Mouse (Mus musculus) kidney, embryonic 14.5 days (tissue): Measurements from ENCODE around the gene Kirrel2. TPM values are rescaled to one million over a fixed set of nuclear protein-coding genes. Genes with fewer than 3 reads are reported as not detected.

Source experiments
- ATAC-seq: fragments of 200-750 bp; cut with Nextera tagmentation; 2 replicates; pipeline ENCODE4 v1.8.0; 2017; ENCODE audit warnings: moderate number of reproducible peaks, mild to moderate bottlenecking, moderate TSS enrichment, moderate library complexity; ENCODE audit not compliant: low FRiP score, low TSS enrichment
- H3K27ac ChIP-seq: fragments of 300-500 bp; sonication (generic); 2 replicates; pipeline ENCODE4 v1.5.1; 2014; ENCODE audit warnings: low read depth, mild to moderate bottlenecking, low read length, moderate library complexity, mixed read lengths
- H3K27me3 ChIP-seq: fragments of 300-500 bp; sonication (generic); 2 replicates; pipeline ENCODE4 v1.6.1; 2014; ENCODE audit warnings: mild to moderate bottlenecking, low read length; ENCODE audit not compliant: control insufficient read depth, insufficient read depth
- H3K36me3 ChIP-seq: fragments of 300-500 bp; sonication (generic); 2 replicates; pipeline ENCODE4 v1.6.1; 2014; ENCODE audit warnings: low read length, mixed read lengths; ENCODE audit not compliant: control insufficient read depth, insufficient read depth
- H3K4me1 ChIP-seq: fragments of 300-500 bp; sonication (generic); 2 replicates; pipeline ENCODE4 v1.6.1; 2014; ENCODE audit warnings: low read length, mixed read lengths; ENCODE audit not compliant: control insufficient read depth, insufficient read depth
- H3K4me2 ChIP-seq: fragments of 300-500 bp; sonication (generic); replicated peaks from 2 replicates; pipeline ENCODE4 v1.6.1; 2014; ENCODE audit warnings: low read depth, mild to moderate bottlenecking, low read length
- H3K4me3 ChIP-seq: fragments of 300-500 bp; sonication (generic); 2 replicates; pipeline ENCODE4 v1.5.1; 2014; ENCODE audit warnings: mild to moderate bottlenecking, low read length
- H3K9ac ChIP-seq: fragments of 300-500 bp; sonication (generic); 2 replicates; pipeline ENCODE4 v1.6.1; 2014; ENCODE audit warnings: low read depth, mild to moderate bottlenecking, low read length, moderate library complexity
- H3K9me3 ChIP-seq: fragments of 300-500 bp; sonication (generic); 2 replicates; pipeline ENCODE4 v1.6.1; 2016; ENCODE audit warnings: low read length; ENCODE audit not compliant: control insufficient read depth
- whole genome bisulfite sequencing: fragments of 180-500 bp; shearing (Covaris S2); extraction: QIAGEN DNeasy Blood & Tissue Kit; methylation state at CpG from one replicate; pipeline ENCODE4 v1.1.7; 2014; 5-methylcytosine and 5-hydroxymethylcytosine counted together
- polyA plus RNA-seq: library from polyadenylated mRNA; unstranded; fragments of >200 nt; fragmentation: Nextera tagmentation; extraction: Ambion mirVana; gene quantifications from 2 replicates; pipeline ENCODE4 v1.2.1, GENCODE M21; 2014

The Kirrel2 gene
- polyA plus RNA-seq, 1 experiment from 2014 or later, result 0.54 TPM

DNA sequence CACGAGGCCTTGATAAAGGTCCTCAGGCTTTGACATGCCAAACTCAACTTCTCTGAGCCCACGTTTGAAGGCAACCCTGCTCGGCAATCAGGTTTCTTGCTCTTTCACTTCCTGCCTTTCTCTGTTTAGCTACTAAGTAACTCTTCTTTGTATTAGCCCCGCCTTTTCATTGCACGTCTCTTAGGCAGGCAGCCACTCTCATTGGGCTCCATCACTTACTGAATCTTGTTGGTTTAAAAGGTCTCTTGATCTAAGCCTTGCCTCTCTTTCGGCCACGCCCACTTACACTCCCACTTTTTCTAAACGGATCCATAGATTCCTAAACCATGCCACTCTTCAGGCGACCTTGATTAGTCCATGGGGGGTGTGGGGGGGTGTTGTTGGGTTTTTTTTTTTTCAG lies 13.8 kb downstream of the Kirrel2 start:
- Histone ChIP-seq H3K27me3 (peaks cover 11% of the 10 kb centered on the region; the same call in 1 of the 2 replicates), H3K9me3 (0 out of 2 replicates have a peak, but pooled peaks cover 4% of the 10 kb centered on the region), H3K9ac (no peak overlapping the region), H3K27ac (no peak overlapping the region), H3K36me3 (no peaks in the 10 kb centered on the region), H3K4me1 (peaks cover 10% of the 10 kb centered on the region; the same call in 1 of the 2 replicates), H3K4me3 (no peak overlapping the region), H3K4me2 (peak overlapping the region; percentile 94)
- ATAC-seq, result no peak
- 19% methylated on average over 9 of the region's 9 CpGs for WGBS

DNA sequence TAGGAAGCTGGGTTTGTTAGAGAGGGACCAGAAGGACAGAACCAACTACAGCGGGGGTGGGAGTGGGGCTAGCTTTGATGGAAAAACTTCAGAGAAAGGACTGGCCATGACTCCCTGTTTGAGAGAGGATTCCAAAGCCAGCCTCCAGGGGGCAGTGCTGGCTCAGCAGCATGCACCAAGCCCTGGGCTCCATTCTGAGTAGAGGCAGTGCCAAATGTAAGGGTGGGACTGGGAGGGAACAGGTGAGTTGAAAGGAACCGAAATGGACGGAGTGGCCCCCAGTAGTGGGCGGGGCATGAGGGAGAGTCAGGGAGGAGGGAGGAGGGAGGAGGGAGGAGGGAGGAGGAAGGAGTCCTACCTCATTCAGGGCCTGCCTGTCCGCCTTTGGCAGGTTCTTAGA lies 16.8 kb downstream of the Kirrel2 start:
- no peak overlapping the region for H3K9ac ChIP-seq
- H3K4me3 ChIP-seq, result no peak overlapping the region
- WGBS, result 19% methylated on average over 4 of the region's 5 CpGs
- no peak overlapping the region for H3K4me2 ChIP-seq
- ATAC-seq, result no peak
- peaks cover 16% of the 10 kb centered on the region for H3K27me3 ChIP-seq
- peaks cover 10% of the 10 kb centered on the region; the same call in 1 of the 2 replicates for H3K4me1 ChIP-seq
- no peaks in the 10 kb centered on the region for H3K36me3 ChIP-seq
- no peaks in the 10 kb centered on the region for H3K9me3 ChIP-seq
- no peak overlapping the region for H3K27ac ChIP-seq

DNA sequence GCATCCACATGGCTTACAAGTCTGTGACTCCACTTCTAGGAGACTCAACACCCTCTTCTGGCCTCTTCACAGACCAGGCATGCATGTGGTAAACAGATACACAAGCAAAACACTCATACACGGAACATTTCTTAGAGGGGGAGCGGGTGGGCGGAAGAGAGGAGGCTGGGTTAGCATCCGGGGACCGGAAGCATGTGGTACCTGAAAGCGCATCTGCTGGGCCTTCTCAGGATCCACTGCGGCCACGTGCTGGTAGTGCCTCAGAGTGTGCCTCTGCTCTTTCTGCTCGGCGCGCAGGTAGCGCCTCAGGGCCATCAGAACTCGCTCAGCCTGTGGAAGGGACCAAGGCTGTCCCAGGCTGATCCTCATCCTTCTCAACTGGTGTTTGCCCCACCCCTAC lies 17.8 kb downstream of the Kirrel2 start:
- H3K4me1 ChIP-seq, result peaks cover 6% of the 10 kb centered on the region; the same call in 1 of the 2 replicates
- H3K36me3 ChIP-seq, result no peaks in the 10 kb centered on the region
- H3K4me3 ChIP-seq, result no peak overlapping the region
- 74% methylated on average over 13 of the region's 13 CpGs for WGBS
- H3K9me3 ChIP-seq, result no peaks in the 10 kb centered on the region
- no peak overlapping the region for H3K4me2 ChIP-seq
- no peak overlapping the region for H3K9ac ChIP-seq
- H3K27ac ChIP-seq, result no peak overlapping the region
- H3K27me3 ChIP-seq, result peaks cover 9% of the 10 kb centered on the region
- ATAC-seq, result no peak

DNA sequence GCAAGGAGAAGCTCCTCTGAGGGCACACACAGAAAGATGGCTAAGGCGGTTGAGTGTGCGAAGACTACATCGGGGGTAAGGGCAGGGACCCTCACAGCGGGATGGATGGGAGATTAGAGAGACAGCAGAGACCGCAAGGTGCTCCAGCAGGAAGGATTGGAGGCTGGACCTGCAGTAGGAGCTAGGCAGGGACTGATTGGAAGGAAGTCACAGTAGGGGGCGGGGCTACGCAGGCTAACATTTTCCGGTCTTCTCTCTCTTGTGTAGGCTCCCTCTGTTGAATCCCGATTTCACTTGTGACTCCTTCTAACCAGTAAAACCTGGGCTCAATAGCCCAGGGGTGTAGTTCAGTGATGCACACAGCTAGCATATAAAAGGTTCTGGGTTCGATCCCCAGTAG lies 20.6 kb downstream of the Kirrel2 start:
- Histone ChIP-seq H3K9me3 (no peaks in the 10 kb centered on the region), H3K4me2 (no peak overlapping the region), H3K4me3 (no peak overlapping the region), H3K27me3 (peaks cover 9% of the 10 kb centered on the region), H3K9ac (no peak overlapping the region), H3K36me3 (no peaks in the 10 kb centered on the region), H3K27ac (no peak overlapping the region), H3K4me1 (no peaks in the 10 kb centered on the region)
- ATAC-seq, result no peak
- WGBS, result 17% methylated on average over 10 of the region's 10 CpGs

DNA sequence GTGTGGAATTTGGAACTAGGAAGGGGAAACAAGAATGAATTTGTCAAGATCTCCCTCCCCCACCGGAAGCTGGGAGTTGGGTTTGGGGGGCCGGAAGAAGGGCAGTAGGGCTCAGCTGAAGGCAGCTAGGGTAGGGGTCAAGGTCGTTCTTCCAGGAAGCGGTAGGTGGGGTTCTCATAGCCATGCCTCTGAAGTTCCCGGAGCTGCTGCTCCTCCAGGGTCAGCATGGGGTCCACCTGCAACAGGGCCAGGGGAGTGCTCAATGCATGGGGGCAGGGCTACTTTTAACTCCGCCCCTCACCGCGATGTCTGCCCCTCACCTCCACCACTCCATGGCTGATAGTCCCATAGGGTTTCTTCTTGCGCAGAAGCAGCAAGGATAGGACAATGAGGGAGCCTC lies 22.3 kb downstream of the Kirrel2 start:
- no peak overlapping the region for H3K4me2 ChIP-seq
- ATAC-seq, result 0 out of 2 replicates have a peak, but pooled peaks have one; percentile 20
- 45% methylated on average over 9 of the region's 9 CpGs for WGBS
- peaks cover 9% of the 10 kb centered on the region for H3K27me3 ChIP-seq
- no peak overlapping the region for H3K9ac ChIP-seq
- no peaks in the 10 kb centered on the region for H3K36me3 ChIP-seq
- H3K9me3 ChIP-seq, result no peaks in the 10 kb centered on the region
- H3K27ac ChIP-seq, result no peak overlapping the region
- H3K4me1 ChIP-seq, result no peaks in the 10 kb centered on the region
- H3K4me3 ChIP-seq, result no peak overlapping the region

DNA sequence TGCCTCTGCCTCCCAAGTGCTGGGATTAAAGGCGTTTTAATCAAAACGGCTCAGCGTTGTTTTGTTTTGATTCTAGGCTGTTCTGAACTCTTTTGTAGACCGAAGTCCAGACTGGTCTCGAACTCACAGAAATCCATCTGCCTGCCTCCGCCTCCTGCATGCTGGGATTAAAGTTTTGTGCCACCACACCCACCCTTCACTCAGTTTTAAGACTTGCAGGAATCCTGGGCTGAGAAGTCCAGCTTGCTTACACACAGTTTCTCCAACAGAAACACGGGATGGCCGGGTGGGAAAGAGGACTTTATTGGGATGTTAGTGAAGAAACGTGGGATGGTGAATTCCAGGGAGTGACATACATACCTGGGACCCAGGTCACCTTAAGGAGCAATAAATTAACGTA lies 22.8 kb downstream of the Kirrel2 start:
- no peaks in the 10 kb centered on the region for H3K9me3 ChIP-seq
- peaks cover 9% of the 10 kb centered on the region for H3K27me3 ChIP-seq
- H3K4me3 ChIP-seq, result no peak overlapping the region
- H3K36me3 ChIP-seq, result no peaks in the 10 kb centered on the region
- whole genome bisulfite sequencing, result 71% methylated on average over 10 of the region's 10 CpGs
- no peak for ATAC-seq
- no peak overlapping the region for H3K27ac ChIP-seq
- no peak overlapping the region for H3K9ac ChIP-seq
- no peaks in the 10 kb centered on the region for H3K4me1 ChIP-seq
- H3K4me2 ChIP-seq, result no peak overlapping the region

DNA sequence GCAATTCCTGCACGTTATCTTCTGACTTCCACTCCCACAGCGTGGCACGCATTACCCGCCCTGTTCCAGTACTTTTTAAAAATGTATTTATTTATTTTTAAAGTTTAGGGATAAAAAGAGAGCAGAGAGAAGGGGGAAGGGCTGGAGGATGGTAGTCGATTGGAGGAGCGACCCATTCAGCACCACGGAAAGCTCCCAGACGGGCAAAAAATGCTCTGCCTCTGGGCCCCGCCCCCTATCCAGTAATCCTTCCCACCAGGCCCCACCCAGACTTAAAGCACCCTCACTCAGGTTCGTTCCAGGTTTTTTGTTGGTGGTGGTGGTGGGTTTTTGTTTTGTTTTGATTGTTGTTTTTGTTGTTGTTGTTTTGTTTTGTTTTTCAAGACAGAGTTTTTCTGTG lies 23.3 kb downstream of the Kirrel2 start:
- Histone ChIP-seq H3K27me3 (peaks cover 9% of the 10 kb centered on the region), H3K4me2 (no peak overlapping the region), H3K9me3 (no peaks in the 10 kb centered on the region), H3K4me1 (no peaks in the 10 kb centered on the region), H3K9ac (no peak overlapping the region), H3K27ac (no peak overlapping the region), H3K36me3 (no peaks in the 10 kb centered on the region), H3K4me3 (no peak overlapping the region)
- ATAC-seq, result no peak
- 2% methylated on average over 10 of the region's 10 CpGs for WGBS

DNA sequence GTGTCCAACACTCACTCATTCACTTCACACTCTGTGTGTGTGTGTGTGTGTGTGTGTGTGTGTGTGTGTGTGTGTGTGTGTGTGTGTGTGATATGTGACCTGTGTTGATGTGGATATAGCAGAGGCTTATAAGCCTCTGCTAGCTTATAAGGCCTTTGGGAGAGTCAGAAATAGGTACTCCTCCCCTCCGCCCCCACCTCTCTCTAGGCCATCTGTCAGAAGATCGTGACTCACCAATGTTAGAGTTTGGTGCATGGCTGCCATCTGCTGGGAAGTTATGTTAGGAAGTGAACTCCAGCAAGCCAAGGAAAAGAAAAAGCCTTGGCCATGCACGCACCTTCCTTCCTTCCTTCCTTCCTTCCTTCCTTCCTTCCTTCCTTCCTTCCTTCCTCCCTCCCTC lies 25.7 kb downstream of the Kirrel2 start:
- Histone ChIP-seq H3K27me3 (peaks cover 1% of the 10 kb centered on the region; the same call in 1 of the 2 replicates), H3K27ac (no peak overlapping the region), H3K4me2 (no peak overlapping the region), H3K4me1 (no peaks in the 10 kb centered on the region), H3K9ac (no peak overlapping the region), H3K4me3 (no peak overlapping the region), H3K36me3 (no peaks in the 10 kb centered on the region), H3K9me3 (no peaks in the 10 kb centered on the region)
- 17% methylated on average over 3 of the region's 3 CpGs for whole genome bisulfite sequencing
- ATAC-seq, result 0 out of 2 replicates have a peak, but pooled peaks have one; percentile 22

DNA sequence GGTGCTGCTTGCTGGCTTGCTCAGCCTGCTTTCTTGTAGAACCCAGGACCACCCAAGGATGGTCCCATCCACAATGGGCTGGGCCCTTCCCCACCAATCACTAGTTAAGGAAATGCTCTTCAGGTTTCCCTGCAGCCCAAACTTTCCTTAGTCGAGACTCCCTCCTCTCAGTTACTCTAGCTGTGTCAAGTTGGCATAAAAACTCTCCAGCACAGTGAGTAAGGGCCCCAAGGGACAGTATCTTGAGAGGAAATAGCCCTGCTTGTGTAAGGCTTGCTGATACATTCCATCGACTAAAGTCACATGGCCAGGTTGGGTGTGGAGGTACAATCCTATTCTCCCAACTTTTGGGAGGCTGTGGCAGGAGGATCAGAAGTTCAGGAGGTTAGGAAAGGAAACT lies 27.3 kb downstream of the Kirrel2 start:
- WGBS, result 58% methylated on average over 2 of the region's 2 CpGs
- Histone ChIP-seq H3K27ac (no peak overlapping the region), H3K9ac (no peak overlapping the region), H3K4me1 (no peaks in the 10 kb centered on the region), H3K4me2 (no peak overlapping the region), H3K36me3 (0 out of 2 replicates have a peak, but pooled peaks cover 3% of the 10 kb centered on the region), H3K4me3 (no peak overlapping the region), H3K27me3 (no peaks in the 10 kb centered on the region), H3K9me3 (no peaks in the 10 kb centered on the region)
- ATAC-seq, result no peak
